Mouse (Mus musculus): ENCODE data around the gene Steap3.

The Steap3 gene

GRCm38 (mm10) chr1:120196724-120197123, 75.8 kb downstream of the Steap3 start:
- no peak for DNase-seq

GRCm38 (mm10) chr1:120195947-120196346, 76.6 kb downstream of the Steap3 start:
- peak; percentile 56 to 64 for DNase-seq

GRCm38 (mm10) chr1:120193586-120193985, 78.9 kb downstream of the Steap3 start:
- DNase-seq, result no peak

- DNase-seq, result no peak
Observed at GRCm38 (mm10) chr1:120192321-120192720, 80.2 kb downstream of the Steap3 start.

GRCm38 (mm10) chr1:120190946-120191345, 81.6 kb downstream of the Steap3 start:
- DNase-seq, result no peak

GRCm38 (mm10) chr1:120190300-120190699, 82.2 kb downstream of the Steap3 start:
- no peak for DNase-seq

GRCm38 (mm10) chr1:120189206-120189605, 83.3 kb downstream of the Steap3 start:
- DNase-seq, result no peak

GRCm38 (mm10) chr1:120187059-120187458, 85.4 kb downstream of the Steap3 start:
- no peak for DNase-seq

GRCm38 (mm10) chr1:120186655-120187054, 85.8 kb downstream of the Steap3 start:
- DNase-seq, result no peak

GRCm38 (mm10) chr1:120186204-120186603, 86.3 kb downstream of the Steap3 start:
- DNase-seq, result no peak

GRCm38 (mm10) chr1:120177141-120177540, 95.4 kb downstream of the Steap3 start:
- DNase-seq, result no peak

- DNase-seq, result no peak
Observed at GRCm38 (mm10) chr1:120176313-120176712, 96.2 kb downstream of the Steap3 start.

GRCm38 (mm10) chr1:120174991-120175390, 97.5 kb downstream of the Steap3 start:
- DNase-seq, result no peak

GRCm38 (mm10) chr1:120171819-120172521, 100.5 kb downstream of the Steap3 start:
- peak; percentile 51 to 64 for DNase-seq

GRCm38 (mm10) chr1:120170307-120170706, 102.2 kb downstream of the Steap3 start:
- DNase-seq, result no peak

- DNase-seq, result no peak
Observed at GRCm38 (mm10) chr1:120168674-120169073, 103.8 kb downstream of the Steap3 start.

- DNase-seq, result no peak
Observed at GRCm38 (mm10) chr1:120168016-120168415, 104.5 kb downstream of the Steap3 start.

- DNase-seq, result no peak
Observed at GRCm38 (mm10) chr1:120162616-120163015, 109.9 kb downstream of the Steap3 start.

GRCm38 (mm10) chr1:120161502-120161901, 111.0 kb downstream of the Steap3 start:
- no peak for DNase-seq

GRCm38 (mm10) chr1:120158474-120159127, 113.9 kb downstream of the Steap3 start:
- no peak for DNase-seq

- peak; percentile 55 to 68 for DNase-seq
Observed at GRCm38 (mm10) chr1:120155325-120155724, 117.2 kb downstream of the Steap3 start.

- peak; percentile 63 to 65 for DNase-seq
Observed at GRCm38 (mm10) chr1:120154232-120154631, 118.3 kb downstream of the Steap3 start.

- DNase-seq, result peak in 1 of 2 experiments; percentile 17
Observed at GRCm38 (mm10) chr1:120146994-120147393, 125.5 kb downstream of the Steap3 start.

- no peak for DNase-seq
Observed at GRCm38 (mm10) chr1:120145527-120146216, 126.8 kb downstream of the Steap3 start.

All from cerebellum, postnatal 10 days (tissue).